ENCODE assay signal across 9 mouse cellular contexts in the genomic region with DNA sequence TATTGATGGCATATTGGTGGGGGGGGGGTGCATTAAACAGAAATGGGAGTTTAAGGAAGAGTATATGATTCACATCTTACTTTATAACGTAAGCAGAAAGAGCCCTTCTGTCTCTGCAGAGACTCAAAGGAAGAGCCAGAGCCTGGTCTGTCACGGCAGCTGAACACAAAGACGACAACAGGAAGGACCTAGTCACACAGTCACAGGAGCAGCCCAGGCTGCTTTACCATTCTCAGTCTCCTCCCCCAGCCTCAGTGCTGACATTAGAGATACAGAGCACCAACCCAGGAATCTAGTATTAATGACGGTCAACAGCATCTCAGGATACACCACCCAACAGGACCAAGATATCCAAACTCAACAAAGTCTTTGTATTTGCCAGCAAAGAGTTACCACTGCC.
A peak's percentile ranks its signal among the peaks of the same experiment; 100 is the strongest.
DNase-seq lines count a peak whose midpoint lies in the region; ATAC-seq lines count a peak whose summit lies in the region.
"Had no signal": no experiment of that assay in that cellular context is flagged by ENCODE, and none has a peak within 500 bp of the region (broad histone marks: within the 10 kb centered on the region; RNA-seq: fewer than 3 reads in every experiment).

No protein-coding gene starts in this region.

- no peaks in the 10 kb centered on the region for H3K27me3 ChIP-seq in heart, embryonic 16.5 days (ENCODE audit: control insufficient read depth, insufficient read depth, low read length)
- no peaks in the 10 kb centered on the region for H3K27me3 ChIP-seq in midbrain, embryonic 11.5 days (ENCODE audit: control insufficient read depth, insufficient read depth, low read length)
- H3K27me3 ChIP-seq: limb, embryonic 13.5 days had no signal

- 27% methylated on average over 4 of the region's 4 CpGs for WGBS in heart, embryonic 16.5 days
- 47% methylated on average over 4 of the region's 4 CpGs for WGBS in midbrain, embryonic 11.5 days

- H3K9ac ChIP-seq in heart, embryonic 16.5 days (ENCODE audit: low read length) = no peak overlapping the region
- H3K9ac ChIP-seq in midbrain, embryonic 11.5 days (ENCODE audit: low read length) = no peak overlapping the region
- H3K9ac ChIP-seq: limb, embryonic 13.5 days had no signal

- peaks cover 21% of the 10 kb centered on the region for H3K4me1 ChIP-seq in heart, embryonic 16.5 days (ENCODE audit: control insufficient read depth, insufficient read depth, low read length)
- H3K4me1 ChIP-seq in midbrain, embryonic 11.5 days (ENCODE audit: control insufficient read depth, insufficient read depth, low read length) = no peaks in the 10 kb centered on the region; the same call in 1 of the 2 replicates

- peak; percentile 59 for ATAC-seq in heart, embryonic 16.5 days (replicated peaks; ENCODE audit: extremely low read depth, insufficient read depth, low FRiP score)
- ATAC-seq in midbrain, embryonic 11.5 days (ENCODE audit: low FRiP score) = no peak

- H3K27ac ChIP-seq in heart, embryonic 16.5 days (ENCODE audit: low read length) = 0 out of 2 replicates have a peak overlapping the region, but pooled peaks have one; percentile 16
- H3K27ac ChIP-seq in midbrain, embryonic 11.5 days (ENCODE audit: low read depth, low read length) = no peak overlapping the region
- H3K27ac ChIP-seq: limb, embryonic 13.5 days had no signal

- no peaks in the 10 kb centered on the region for H3K9me3 ChIP-seq in heart, embryonic 16.5 days (replicated peaks; ENCODE audit: control insufficient read depth, low read length)
- no peaks in the 10 kb centered on the region for H3K9me3 ChIP-seq in midbrain, embryonic 11.5 days (ENCODE audit: control insufficient read depth, low read length)
- H3K9me3 ChIP-seq: limb, embryonic 13.5 days had no signal

- H3K36me3 ChIP-seq in heart, embryonic 16.5 days (ENCODE audit: control insufficient read depth, insufficient read depth) = no peaks in the 10 kb centered on the region
- H3K36me3 ChIP-seq in midbrain, embryonic 11.5 days (ENCODE audit: control insufficient read depth, insufficient read depth, low read length) = no peaks in the 10 kb centered on the region
- H3K36me3 ChIP-seq: limb, embryonic 13.5 days had no signal

- no peak overlapping the region for H3K4me3 ChIP-seq in heart, embryonic 16.5 days (ENCODE audit: low read length)
- no peak overlapping the region for H3K4me3 ChIP-seq in midbrain, embryonic 11.5 days (ENCODE audit: low read depth, low read length)
- H3K4me3 ChIP-seq: limb, embryonic 13.5 days had no signal

- H3K4me2 ChIP-seq in heart, embryonic 16.5 days (ENCODE audit: low read depth, low read length) = no peak overlapping the region
- H3K4me2 ChIP-seq in midbrain, embryonic 11.5 days = no peak overlapping the region
- H3K4me2 ChIP-seq: limb, embryonic 13.5 days had no signal

- peak; percentile 96 for DNase-seq in heart, adult 11 months
- no peak for DNase-seq in heart, postnatal 4 days
- DNase-seq in B cell, adult 2 months = peak; percentile 81 to 85
- DNase-seq in natural killer cell, adult 2 months (ENCODE audit: low spot score in 2 of 2) = peak; percentile 54 to 85
- DNase-seq in yolk sac, embryonic 10.5 days (ENCODE audit: low spot score) = no peak
- DNase-seq in midbrain, embryonic 11.5 days (ENCODE audit: low spot score, missing footprints) = no peak
- DNase-seq in adrenal gland, postnatal 4 days (ENCODE audit: low spot score in 2 of 2) = no peak

Comparison
In these comparisons a context has a peak if more than half of its experiments do, and no peak if none do; other contexts are left out.
1. DNase-seq: peak in heart, adult 11 months (single experiment), B cell, adult 2 months (2 of 2) and natural killer cell, adult 2 months (2 of 2); none in heart, postnatal 4 days (single experiment), yolk sac, embryonic 10.5 days (single experiment), midbrain, embryonic 11.5 days (single experiment) and adrenal gland, postnatal 4 days (0 of 2).